Comparison of ENCODE assay signal across 7 mouse cellular contexts in the genomic region with DNA sequence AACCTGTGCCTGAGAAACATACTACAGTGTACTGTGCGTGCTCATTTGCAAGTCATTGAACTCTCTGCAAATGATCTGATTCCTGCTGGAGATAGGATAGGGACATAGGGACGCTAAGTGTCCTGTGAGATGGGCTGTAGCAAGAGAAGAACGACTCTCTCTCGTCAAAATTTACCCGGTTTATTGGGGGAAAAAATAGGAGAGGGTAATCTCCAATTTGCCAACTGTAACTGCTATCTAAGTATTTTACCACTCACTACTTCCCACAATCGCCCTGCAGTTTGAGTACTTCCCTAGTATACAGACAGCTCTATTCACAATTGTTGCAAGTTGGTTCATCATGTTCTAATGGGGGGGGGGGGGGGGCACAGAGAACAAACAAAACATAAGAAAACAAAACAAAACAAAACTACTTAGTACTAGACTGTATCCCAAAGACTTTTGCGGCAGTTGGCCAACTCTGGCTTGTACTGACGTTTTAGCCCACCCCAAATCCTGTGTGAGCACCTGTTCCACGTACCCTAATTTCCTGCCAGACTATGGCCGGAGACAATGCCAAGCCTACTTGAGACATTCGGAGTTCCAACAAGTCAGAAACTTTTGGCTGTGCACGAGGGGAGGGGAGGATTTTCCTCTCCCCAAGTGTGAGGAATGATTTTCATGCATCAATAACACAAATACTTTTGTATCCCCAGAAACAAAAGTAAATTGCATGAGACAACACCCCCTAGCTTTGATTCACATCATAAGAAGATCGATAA. TPM values are rescaled to one million over a fixed set of nuclear protein-coding genes. Genes with fewer than 3 reads are reported as not detected.
DNase-seq lines count a peak whose midpoint lies in the region; ATAC-seq lines count a peak whose summit lies in the region.

No protein-coding gene starts in this region.

- ATAC-seq in liver, embryonic 11.5 days (replicated peaks; ENCODE audit: low FRiP score), result no peak
- no peak for ATAC-seq in forebrain, embryonic 11.5 days (replicated peaks; ENCODE audit: low FRiP score)
- ATAC-seq in limb, embryonic 13.5 days (ENCODE audit: low FRiP score, low read depth), result no peak
- ATAC-seq in stomach, embryonic 15.5 days (ENCODE audit: insufficient read depth, low FRiP score, low read depth), result no peak

- H3K27me3 ChIP-seq in liver, embryonic 11.5 days (replicated peaks; ENCODE audit: control insufficient read depth, insufficient read depth, low read length), result no peaks in the 10 kb centered on the region
- no peaks in the 10 kb centered on the region for H3K27me3 ChIP-seq in forebrain, embryonic 11.5 days (ENCODE audit: control insufficient read depth, insufficient read depth, low read length)
- peaks cover 16% of the 10 kb centered on the region for H3K27me3 ChIP-seq in limb, embryonic 13.5 days
- H3K27me3 ChIP-seq in stomach, embryonic 15.5 days (replicated peaks), result no peaks in the 10 kb centered on the region

- no peaks in the 10 kb centered on the region for H3K9me3 ChIP-seq in liver, embryonic 11.5 days (ENCODE audit: control insufficient read depth, low read length)
- no peaks in the 10 kb centered on the region for H3K9me3 ChIP-seq in forebrain, embryonic 11.5 days (ENCODE audit: control insufficient read depth, low read length)
- H3K9me3 ChIP-seq in limb, embryonic 13.5 days, result no peaks in the 10 kb centered on the region
- H3K9me3 ChIP-seq in stomach, embryonic 15.5 days, result no peaks in the 10 kb centered on the region

- H3K36me3 ChIP-seq in liver, embryonic 11.5 days (ENCODE audit: control insufficient read depth, insufficient read depth, low read length), result no peaks in the 10 kb centered on the region
- no peaks in the 10 kb centered on the region for H3K36me3 ChIP-seq in forebrain, embryonic 11.5 days (ENCODE audit: control insufficient read depth, insufficient read depth, low read length)
- no peaks in the 10 kb centered on the region for H3K36me3 ChIP-seq in limb, embryonic 13.5 days
- H3K36me3 ChIP-seq in stomach, embryonic 15.5 days, result no peaks in the 10 kb centered on the region

- H3K4me3 ChIP-seq in liver, embryonic 11.5 days (ENCODE audit: low read depth, low read length), result peak overlapping the region; percentile 84
- H3K4me3 ChIP-seq in forebrain, embryonic 11.5 days (ENCODE audit: low read depth, low read length), result peak overlapping the region; percentile 64
- peak overlapping the region; percentile 74 for H3K4me3 ChIP-seq in limb, embryonic 13.5 days
- H3K4me3 ChIP-seq in stomach, embryonic 15.5 days (replicated peaks), result peak overlapping the region; percentile 81

- 17% methylated on average over 13 of the region's 13 CpGs for WGBS in liver, embryonic 11.5 days
- WGBS in forebrain, embryonic 11.5 days, result 29% methylated on average over 13 of the region's 13 CpGs
- WGBS in limb, embryonic 13.5 days, result 40% methylated on average over 13 of the region's 13 CpGs
- WGBS in stomach, embryonic 15.5 days, result 29% methylated on average over 13 of the region's 13 CpGs

- peak overlapping the region; percentile 90 for H3K4me2 ChIP-seq in liver, embryonic 11.5 days
- peak overlapping the region; percentile 52 for H3K4me2 ChIP-seq in forebrain, embryonic 11.5 days (ENCODE audit: low read depth, low read length, severe bottlenecking)
- H3K4me2 ChIP-seq in limb, embryonic 13.5 days (replicated peaks), result peak overlapping the region; percentile 76
- H3K4me2 ChIP-seq in stomach, embryonic 15.5 days, result peak overlapping the region; percentile 72

- DNase-seq in liver, embryonic 11.5 days (ENCODE audit: low spot score), result no peak
- DNase-seq in liver, result no peak
- no peak for DNase-seq in forebrain, embryonic 11.5 days (ENCODE audit: low spot score)
- no peak for DNase-seq in layer of hippocampus, adult 18-20 months (ENCODE audit: low spot score in 2 of 2)
- DNase-seq in ovary, adult 18-20 months (ENCODE audit: low spot score), result no peak

- H3K4me1 ChIP-seq in liver, embryonic 11.5 days (replicated peaks; ENCODE audit: control insufficient read depth, insufficient read depth, low read length), result peaks cover 2% of the 10 kb centered on the region; the same call in 1 of the 2 replicates
- 0 out of 2 replicates have a peak, but pooled peaks cover 1% of the 10 kb centered on the region for H3K4me1 ChIP-seq in forebrain, embryonic 11.5 days (replicated peaks; ENCODE audit: control insufficient read depth, insufficient read depth, low read length)
- 0 out of 2 replicates have a peak, but pooled peaks cover 5% of the 10 kb centered on the region for H3K4me1 ChIP-seq in limb, embryonic 13.5 days
- H3K4me1 ChIP-seq in stomach, embryonic 15.5 days, result 0 out of 2 replicates have a peak, but pooled peaks cover 4% of the 10 kb centered on the region

- 0 out of 2 replicates have a peak overlapping the region, but pooled peaks have one; percentile 32 for H3K27ac ChIP-seq in liver, embryonic 11.5 days (ENCODE audit: low read depth, low read length)
- no peak overlapping the region for H3K27ac ChIP-seq in forebrain, embryonic 11.5 days (ENCODE audit: low read depth, low read length)
- no peak overlapping the region for H3K27ac ChIP-seq in limb, embryonic 13.5 days
- H3K27ac ChIP-seq in stomach, embryonic 15.5 days, result no peak overlapping the region

- H3K9ac ChIP-seq in liver, embryonic 11.5 days (ENCODE audit: low read depth, low read length), result no peak overlapping the region
- H3K9ac ChIP-seq in forebrain, embryonic 11.5 days (ENCODE audit: low read length), result no peak overlapping the region; the same call in 1 of the 2 replicates
- H3K9ac ChIP-seq in limb, embryonic 13.5 days, result no peak overlapping the region
- H3K9ac ChIP-seq in stomach, embryonic 15.5 days, result no peak overlapping the region

RNA-seq across cellular contexts. Expression of gene Ikzf2, which starts 2.6 kb away (rescaled TPM):
- polyA plus RNA-seq in liver, embryonic 11.5 days (2014; fragmentation: Nextera tagmentation; extraction: Ambion mirVana), result 2.8 and 3.5 TPM in 2 replicates
- 4.7 and 6.2 TPM in 2 replicates for polyA plus RNA-seq in forebrain, embryonic 11.5 days (2014; fragmentation: Nextera tagmentation; extraction: Ambion mirVana)
- 3.5 and 4.3 TPM in 2 replicates for polyA plus RNA-seq in limb, embryonic 13.5 days (2015; fragmentation: Nextera tagmentation; extraction: Ambion mirVana)
- polyA plus RNA-seq in stomach, embryonic 15.5 days (2015; fragmentation: Nextera tagmentation; extraction: Ambion mirVana), result 5.2 and 7.1 TPM in 2 replicates
- 1 to 10 TPM; 8.1 to 9.3 TPM for total RNA-seq in layer of hippocampus, adult 18-20 months (2021)
